Mouse (Mus musculus) hindbrain, embryonic 14.5 days (tissue): ENCODE measurements at regions not wholly inside any gene's neighbourhood (a gene's known extent, or its start where the extent isn't known, plus 50 kb on each side); places are given as distances from the start of the nearest gene placed in this dataset.
A peak's percentile ranks its signal among the peaks of the same experiment; 100 is the strongest.

ENCODE experiments used
- ATAC-seq: fragments of 200-750 bp; cut with Nextera tagmentation; 2 replicates; pipeline ENCODE4 v1.8.0; 2017; ENCODE audit warnings: moderate number of reproducible peaks, mild to moderate bottlenecking, moderate TSS enrichment, moderate library complexity; ENCODE audit not compliant: low FRiP score
- DNase-seq: peaks from one replicate; pipeline ENCODE4 v3.0.0-alpha.2; 2015; ENCODE audit warnings: low spot score
- H3K27ac ChIP-seq: fragments of 300-500 bp; sonication (generic); 2 replicates; pipeline ENCODE4 v1.5.1; 2014; ENCODE audit warnings: mild to moderate bottlenecking, moderate library complexity
- H3K27me3 ChIP-seq: fragments of 300-500 bp; sonication (generic); 2 replicates; pipeline ENCODE4 v1.6.1; 2014; ENCODE audit warnings: mild to moderate bottlenecking, low read length, mixed read lengths; ENCODE audit not compliant: control insufficient read depth, insufficient read depth
- H3K36me3 ChIP-seq: fragments of 300-500 bp; sonication (generic); replicated peaks from 2 replicates; pipeline ENCODE4 v1.6.1; 2014; ENCODE audit not compliant: control insufficient read depth, insufficient read depth
- H3K4me1 ChIP-seq: fragments of 300-500 bp; sonication (generic); replicated peaks from 2 replicates; pipeline ENCODE4 v1.6.1; 2014; ENCODE audit warnings: antibody characterized with exemption, low read length, mixed read lengths; ENCODE audit not compliant: control insufficient read depth, insufficient read depth
- H3K4me2 ChIP-seq: fragments of 300-500 bp; sonication (generic); replicated peaks from 2 replicates; pipeline ENCODE4 v1.6.1; 2014; ENCODE audit warnings: mild to moderate bottlenecking, moderate library complexity
- H3K4me3 ChIP-seq: fragments of 300-500 bp; sonication (generic); replicated peaks from 2 replicates; pipeline ENCODE4 v1.5.1; 2014; ENCODE audit warnings: mild to moderate bottlenecking, low read length
- H3K9ac ChIP-seq: fragments of 300-500 bp; sonication (generic); 2 replicates; pipeline ENCODE4 v1.6.1; 2014
- H3K9me3 ChIP-seq: fragments of 300-500 bp; sonication (generic); 2 replicates; pipeline ENCODE4 v1.6.1; 2016; ENCODE audit warnings: low read length; ENCODE audit not compliant: control insufficient read depth
- WGBS: fragments of 180-500 bp; shearing (Covaris S2); extraction: QIAGEN DNeasy Blood & Tissue Kit; methylation state at CpG from one replicate; pipeline ENCODE4 v1.1.7; 2014; 5-methylcytosine and 5-hydroxymethylcytosine counted together

DNA sequence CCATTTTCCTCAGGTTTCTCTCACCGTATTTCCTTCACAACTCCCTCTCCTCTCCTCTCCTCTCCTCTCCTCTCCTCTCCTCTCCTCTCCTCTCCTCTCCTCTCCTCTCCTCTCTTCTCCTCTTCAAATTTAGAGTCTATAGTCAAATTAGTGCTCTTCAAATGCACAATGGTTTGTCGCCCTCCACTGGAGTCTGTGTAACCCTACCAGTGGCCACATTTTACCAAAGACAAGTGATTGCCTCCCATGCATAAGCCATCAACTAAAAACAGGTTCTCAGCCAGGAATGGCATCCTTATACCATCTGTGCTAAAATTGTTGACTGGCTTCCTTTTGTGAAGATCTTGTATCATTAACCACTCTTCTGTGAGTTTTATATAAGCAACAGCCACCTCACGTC lies 979.5 kb upstream of the Adam24 start:
- no peak for ATAC-seq
- no peak overlapping the region for H3K27ac ChIP-seq

DNA sequence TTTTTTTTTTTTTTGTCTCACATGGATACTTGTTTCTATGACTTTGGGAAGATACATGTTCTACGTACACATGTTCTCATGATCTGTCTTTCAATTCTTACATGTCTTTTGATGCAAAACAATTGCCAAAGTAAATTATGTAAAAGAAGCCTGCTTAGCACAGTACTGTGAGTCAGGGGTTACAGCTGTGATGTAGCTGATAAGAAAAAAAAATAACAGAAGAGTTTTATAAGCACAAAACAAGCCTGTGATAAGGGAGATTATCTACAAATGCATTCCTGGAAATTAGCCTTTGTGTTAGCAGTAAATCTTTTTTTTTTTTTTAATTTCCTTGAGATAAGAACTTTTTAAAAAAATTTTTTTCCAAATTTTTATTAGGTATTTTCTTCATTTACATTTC lies 969.0 kb upstream of the Adam24 start:
- no peaks in the 10 kb centered on the region for H3K27me3 ChIP-seq
- ATAC-seq (no peak), DNase-seq (no peak)
- H3K9me3 ChIP-seq: no peaks in the 10 kb centered on the region
- no peak overlapping the region for H3K27ac ChIP-seq
- H3K36me3 ChIP-seq: no peaks in the 10 kb centered on the region
- H3K4me2 ChIP-seq: no peak overlapping the region
- no peak overlapping the region for H3K4me3 ChIP-seq
- WGBS: 90% methylated on average over 1 of the region's 1 CpGs
- H3K4me1 ChIP-seq: no peaks in the 10 kb centered on the region
- H3K9ac ChIP-seq: no peak overlapping the region

More for the DNA sequence above, 979.5 kb upstream of the Adam24 start:
- Histone ChIP-seq H3K27me3 (no peaks in the 10 kb centered on the region), H3K9me3 (no peaks in the 10 kb centered on the region), H3K4me1 (no peaks in the 10 kb centered on the region), H3K9ac (no peak overlapping the region), H3K4me2 (no peak overlapping the region), H3K36me3 (no peaks in the 10 kb centered on the region), H3K4me3 (no peak overlapping the region)
- 80% methylated on average over 3 of the region's 3 CpGs for WGBS
- no peak for DNase-seq

DNA sequence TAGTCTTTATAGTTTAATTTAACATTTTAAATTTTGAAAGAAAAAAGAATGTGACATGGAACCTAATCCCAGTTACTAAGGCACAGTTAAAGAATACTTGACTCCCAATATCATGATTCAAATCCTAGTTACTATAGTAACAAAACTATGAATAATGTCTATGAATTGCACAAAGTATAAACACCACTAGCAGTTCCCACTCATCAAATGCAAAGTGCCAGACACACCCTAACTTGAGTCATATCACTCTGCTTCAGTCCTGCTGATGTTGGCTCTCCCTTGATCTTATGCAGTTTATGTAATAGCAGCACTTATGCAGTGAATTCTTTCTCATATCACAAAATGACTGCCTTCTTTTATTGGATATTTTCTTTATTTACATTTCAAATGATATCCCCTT lies 932.5 kb upstream of the Adam24 start:
- no peak for ATAC-seq
- H3K4me2 ChIP-seq: no peak overlapping the region
- no peaks in the 10 kb centered on the region for H3K36me3 ChIP-seq
- H3K9ac ChIP-seq: no peak overlapping the region
- no peaks in the 10 kb centered on the region for H3K27me3 ChIP-seq
- no peaks in the 10 kb centered on the region for H3K4me1 ChIP-seq
- DNase-seq: no peak
- no peak overlapping the region for H3K4me3 ChIP-seq
- H3K9me3 ChIP-seq: no peaks in the 10 kb centered on the region
- no peak overlapping the region for H3K27ac ChIP-seq

DNA sequence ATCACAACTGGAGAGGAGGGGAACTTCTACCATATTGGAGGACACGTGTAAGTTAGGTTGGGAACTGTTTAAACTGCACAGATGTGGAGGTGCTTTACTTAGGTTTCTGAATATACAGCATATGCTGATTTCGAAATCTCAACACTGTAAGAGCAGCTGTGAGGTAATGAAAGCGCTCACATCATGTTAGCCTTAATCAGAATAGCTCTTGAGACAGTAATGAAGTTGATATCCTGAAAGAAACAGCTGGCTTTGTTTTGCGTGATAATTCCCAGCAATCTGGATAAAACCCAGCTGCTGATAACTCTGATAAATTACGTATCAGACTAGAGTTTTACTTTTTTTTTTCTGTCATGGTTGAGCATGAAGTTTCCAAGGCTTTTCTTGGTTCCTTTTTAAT lies 928.7 kb upstream of the Adam24 start:
- H3K4me1 ChIP-seq: no peaks in the 10 kb centered on the region
- H3K27ac ChIP-seq: no peak overlapping the region
- no peaks in the 10 kb centered on the region for H3K9me3 ChIP-seq
- 76% methylated on average over 5 of the region's 5 CpGs for WGBS
- ATAC-seq (no peak), DNase-seq (no peak)
- no peak overlapping the region for H3K9ac ChIP-seq
- no peak overlapping the region for H3K4me3 ChIP-seq
- no peak overlapping the region for H3K4me2 ChIP-seq
- H3K36me3 ChIP-seq: no peaks in the 10 kb centered on the region
- H3K27me3 ChIP-seq: no peaks in the 10 kb centered on the region

DNA sequence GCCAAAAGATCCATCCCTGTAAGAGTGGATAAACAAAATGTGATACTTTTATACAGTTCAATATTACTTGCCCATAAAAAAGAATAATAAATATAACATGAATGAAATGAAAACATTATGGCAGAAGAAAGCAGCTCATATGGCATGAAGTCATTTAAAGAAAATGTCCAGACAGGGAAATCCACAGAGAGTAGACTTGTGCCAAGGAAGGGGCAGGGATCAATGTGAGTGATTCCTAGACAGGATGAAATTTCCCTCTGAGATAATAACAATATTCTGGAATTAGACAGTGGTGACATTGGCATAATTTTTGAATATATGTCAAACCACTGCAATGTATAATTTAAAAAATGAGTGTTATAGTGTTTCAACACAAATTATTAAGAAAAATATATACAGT lies 915.0 kb upstream of the Adam24 start:
- H3K27ac ChIP-seq: no peak overlapping the region
- DNase-seq (no peak), ATAC-seq (no peak)

DNA sequence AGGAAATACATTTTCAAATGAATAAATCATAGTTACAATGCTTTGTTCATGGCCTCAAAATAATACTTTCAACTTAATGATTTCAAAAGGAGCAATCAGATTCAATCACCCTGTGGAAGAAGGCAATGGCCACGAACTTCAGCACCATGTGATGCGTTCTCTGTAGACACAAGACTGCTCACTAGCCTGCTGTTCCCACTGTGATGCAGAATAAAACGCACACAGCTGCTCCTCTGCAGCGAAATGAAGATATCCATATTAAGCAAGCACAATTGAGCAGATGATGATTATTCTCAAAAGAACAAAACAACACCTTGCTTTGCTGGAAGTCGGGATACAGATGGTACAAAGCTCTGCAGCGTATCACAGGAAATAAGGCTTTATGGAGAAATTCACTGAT lies 895.4 kb upstream of the Adam24 start:
- Histone ChIP-seq H3K27me3 (no peaks in the 10 kb centered on the region), H3K4me2 (no peak overlapping the region), H3K27ac (no peak overlapping the region), H3K36me3 (no peaks in the 10 kb centered on the region), H3K4me1 (no peaks in the 10 kb centered on the region), H3K4me3 (no peak overlapping the region), H3K9ac (no peak overlapping the region), H3K9me3 (no peaks in the 10 kb centered on the region)
- WGBS: 44% methylated on average over 6 of the region's 6 CpGs
- ATAC-seq (peak; percentile 77), DNase-seq (no peak)

More for the DNA sequence above, 915.0 kb upstream of the Adam24 start:
- H3K4me3 ChIP-seq: no peak overlapping the region
- H3K9me3 ChIP-seq: no peaks in the 10 kb centered on the region
- no peak overlapping the region for H3K4me2 ChIP-seq
- no peaks in the 10 kb centered on the region for H3K4me1 ChIP-seq
- H3K36me3 ChIP-seq: no peaks in the 10 kb centered on the region
- no peaks in the 10 kb centered on the region for H3K27me3 ChIP-seq
- H3K9ac ChIP-seq: no peak overlapping the region

DNA sequence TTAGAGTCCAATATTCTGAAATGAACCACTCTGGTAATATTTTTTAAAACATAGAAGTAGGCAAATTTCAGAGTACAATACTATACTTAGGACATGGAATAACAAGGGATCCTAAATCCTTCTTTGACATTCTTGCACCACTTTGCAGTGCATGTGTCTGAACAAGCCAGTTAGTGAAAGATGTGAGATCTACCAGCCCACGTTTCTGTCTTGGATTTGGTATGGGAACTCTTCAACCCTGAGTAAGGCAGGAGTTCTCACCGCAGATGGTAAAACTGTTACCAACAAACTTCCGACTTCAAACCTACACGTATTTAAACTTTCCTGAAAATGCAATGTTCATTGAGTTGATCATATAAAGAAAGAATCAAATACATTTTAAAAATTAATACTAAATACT lies 894.7 kb upstream of the Adam24 start:
- Histone ChIP-seq H3K4me1 (no peaks in the 10 kb centered on the region), H3K9me3 (no peaks in the 10 kb centered on the region), H3K27me3 (no peaks in the 10 kb centered on the region), H3K4me2 (no peak overlapping the region), H3K9ac (no peak overlapping the region), H3K27ac (no peak overlapping the region), H3K4me3 (no peak overlapping the region), H3K36me3 (no peaks in the 10 kb centered on the region)
- WGBS: 87% methylated on average over 4 of the region's 4 CpGs
- ATAC-seq: no peak
- no peak for DNase-seq

DNA sequence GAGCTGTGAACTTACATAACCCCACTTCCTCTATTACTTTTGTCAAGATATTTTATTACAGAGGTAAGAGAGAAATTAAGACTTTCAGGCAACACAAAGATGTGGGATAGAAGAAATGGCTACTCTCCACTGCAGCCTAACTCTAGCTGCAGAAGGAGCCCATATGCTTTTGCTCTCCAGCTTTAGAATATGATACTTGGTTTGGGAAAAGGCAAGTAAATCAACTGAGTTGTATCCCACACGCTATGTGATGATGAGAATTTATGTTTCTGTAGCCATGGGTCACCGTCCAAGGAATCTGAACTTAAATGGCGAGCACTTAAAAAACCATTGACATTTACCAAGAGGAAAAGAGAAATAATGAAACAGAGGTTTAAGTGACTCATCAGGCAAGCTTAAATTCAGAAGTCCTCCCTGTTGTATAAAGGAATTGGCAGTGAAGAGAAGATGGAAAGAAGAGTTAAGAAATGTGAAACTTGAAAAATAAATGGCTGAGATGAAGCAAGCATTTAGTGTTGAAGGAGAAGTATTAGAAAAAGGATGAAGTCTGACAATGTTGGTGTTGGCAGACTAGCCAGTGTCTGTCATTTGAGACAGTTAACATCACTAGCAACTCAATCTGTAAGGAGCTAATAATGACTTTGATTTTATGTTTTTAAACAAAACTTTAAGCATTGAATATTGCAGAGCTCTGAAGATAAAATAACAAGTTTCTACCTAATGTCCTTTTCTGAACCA lies 893.3 kb upstream of the Adam24 start:
- H3K4me3 ChIP-seq: no peak overlapping the region
- H3K27ac ChIP-seq: no peak overlapping the region
- no peaks in the 10 kb centered on the region for H3K36me3 ChIP-seq
- H3K9me3 ChIP-seq: no peaks in the 10 kb centered on the region
- H3K4me1 ChIP-seq: no peaks in the 10 kb centered on the region
- no peak overlapping the region for H3K9ac ChIP-seq
- no peak overlapping the region for H3K4me2 ChIP-seq
- DNase-seq (no peak), ATAC-seq (no peak)
- no peaks in the 10 kb centered on the region for H3K27me3 ChIP-seq
- 77% methylated on average over 3 of the region's 3 CpGs for WGBS

DNA sequence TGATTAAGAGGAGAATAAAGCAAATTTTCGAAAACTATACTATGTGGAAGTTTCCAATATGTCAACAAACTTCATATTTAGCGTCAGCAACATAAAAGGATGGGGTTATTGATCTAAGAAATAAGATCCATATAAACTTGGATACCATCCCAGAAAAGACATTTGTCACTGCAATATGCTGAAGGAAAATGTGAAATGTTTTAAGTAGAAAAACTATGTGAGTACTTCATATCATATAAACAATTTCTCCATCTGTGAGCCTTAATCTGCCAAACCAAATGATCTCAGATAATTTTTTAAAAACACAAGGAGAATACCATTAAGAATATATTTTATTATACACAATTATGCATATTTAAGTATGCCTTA lies 892.7 kb upstream of the Adam24 start:
- H3K36me3 ChIP-seq: no peaks in the 10 kb centered on the region
- DNase-seq (no peak), ATAC-seq (no peak)
- no peaks in the 10 kb centered on the region for H3K4me1 ChIP-seq
- no peak overlapping the region for H3K27ac ChIP-seq
- H3K9me3 ChIP-seq: no peaks in the 10 kb centered on the region
- H3K4me2 ChIP-seq: no peak overlapping the region
- H3K27me3 ChIP-seq: no peaks in the 10 kb centered on the region
- no peak overlapping the region for H3K4me3 ChIP-seq
- H3K9ac ChIP-seq: no peak overlapping the region
- 81% methylated on average over 2 of the region's 2 CpGs for WGBS
